8 mouse cellular contexts compared by ENCODE assay signal in genomic region chr12:58213451-58214288, GRCm38 (mm10). TPM values are rescaled to one million over a fixed set of nuclear protein-coding genes. Genes with fewer than 3 reads are reported as not detected.
DNase-seq lines count a peak whose midpoint lies in the region; ATAC-seq and TF ChIP-seq lines count a peak whose summit lies in the region.

No protein-coding gene starts in this region.

- peak; percentile 51 for DNase-seq in brain, adult 2 months (ENCODE audit: low read depth, low spot score)
- peak; percentile 28 for DNase-seq in kidney, adult 9 months
- DNase-seq in lung, adult 2 months: peak; percentile 10
- peak; percentile 35 for DNase-seq in retina, postnatal 1 day
- no peak for DNase-seq in cerebellum, adult 2 months

- H3K9me3 ChIP-seq in E14TG2a.4 (ENCODE audit: low read length): no peaks in the 10 kb centered on the region
- no peaks in the 10 kb centered on the region for H3K9me3 ChIP-seq in heart, embryonic 11.5 days (replicated peaks; ENCODE audit: control insufficient read depth, low read length)

- H3K9ac ChIP-seq in heart, embryonic 11.5 days (ENCODE audit: low read depth, low read length): no peak overlapping the region

- H3K4me3 ChIP-seq in E14TG2a.4 (replicated peaks; ENCODE audit: low read length): peak overlapping the region; percentile 72
- peak overlapping the region; percentile 48 for H3K4me3 ChIP-seq in heart, embryonic 11.5 days (ENCODE audit: low read depth, low read length)
- peak overlapping the region; percentile 53 for H3K4me3 ChIP-seq in lung, adult 2 months (replicated peaks; ENCODE audit: extremely low read depth, low read depth, low read length)
- H3K4me3 ChIP-seq in cerebellum, adult 2 months (replicated peaks; ENCODE audit: insufficient read depth, low read depth, low read length): no peak overlapping the region

- peak overlapping the region; percentile 91 for H3K4me2 ChIP-seq in heart, embryonic 11.5 days

- no peaks in the 10 kb centered on the region for H3K36me3 ChIP-seq in E14TG2a.4 (ENCODE audit: insufficient read depth, low read length)
- H3K36me3 ChIP-seq in heart, embryonic 11.5 days (ENCODE audit: control insufficient read depth, insufficient read depth, low read length): no peaks in the 10 kb centered on the region

- no peak for TF ChIP-seq POLR2A in lung, adult 2 months (IDR thresholded peaks at IDR 0.05; ENCODE audit: borderline replicate concordance, extremely low read depth, low read depth, low read length)
- no peak for TF ChIP-seq POLR2A in cerebellum, adult 2 months (IDR thresholded peaks at IDR 0.05; ENCODE audit: borderline replicate concordance, insufficient read depth, low read length)

- WGBS in heart, embryonic 11.5 days (ENCODE audit: insufficient replicate concordance): 1% methylated on average over 37 of the region's 40 CpGs
- under 1% methylated on average over 40 of the region's 40 CpGs for WGBS in lung, adult 2 months
- under 1% methylated on average over 40 of the region's 40 CpGs for WGBS in cerebellum, adult 2 months

- no peak for TF ChIP-seq CTCF in E14TG2a.4 (conservative IDR thresholded peaks at IDR 0.05; ENCODE audit: low read length)
- TF ChIP-seq CTCF in lung, adult 2 months (IDR thresholded peaks at IDR 0.05; ENCODE audit: insufficient read depth, low read length): no peak
- TF ChIP-seq CTCF in cerebellum, adult 2 months (IDR thresholded peaks at IDR 0.05; ENCODE audit: borderline replicate concordance, insufficient read depth, low read depth, low read length): no peak

- no peak overlapping the region for H3K27ac ChIP-seq in heart, embryonic 11.5 days (ENCODE audit: low read depth, low read length)
- H3K27ac ChIP-seq in cerebellum, adult 2 months (ENCODE audit: insufficient read depth, low read length): no peak overlapping the region

- peaks cover 45% of the 10 kb centered on the region for H3K4me1 ChIP-seq in E14TG2a.4 (replicated peaks; ENCODE audit: low read depth, low read length)
- peaks cover 7% of the 10 kb centered on the region for H3K4me1 ChIP-seq in heart, embryonic 11.5 days (ENCODE audit: control insufficient read depth, insufficient read depth, low read length)
- peaks cover 6% of the 10 kb centered on the region; the same call in 1 of the 2 replicates for H3K4me1 ChIP-seq in lung, adult 2 months (ENCODE audit: control insufficient read depth, insufficient read depth, low read length)
- H3K4me1 ChIP-seq in cerebellum, adult 2 months (ENCODE audit: control insufficient read depth, insufficient read depth, low read length): peaks cover 11% of the 10 kb centered on the region; the same call in 1 of the 2 replicates

- peak; percentile 61 for ATAC-seq in heart, embryonic 11.5 days (replicated peaks; ENCODE audit: insufficient number of reproducible peaks, low FRiP score, low TSS enrichment)
- no peak for ATAC-seq in activated CD4-positive, CD25-positive, alpha-beta regulatory T cell, adult 4 months

- H3K27me3 ChIP-seq in E14TG2a.4 (ENCODE audit: insufficient read depth, low read length): peaks cover 63% of the 10 kb centered on the region
- peaks cover 36% of the 10 kb centered on the region for H3K27me3 ChIP-seq in heart, embryonic 11.5 days (ENCODE audit: control insufficient read depth, insufficient read depth, low read length)
- no peaks in the 10 kb centered on the region; the same call in 1 of the 2 replicates for H3K27me3 ChIP-seq in cerebellum, adult 2 months (ENCODE audit: control insufficient read depth, insufficient read depth, low read length)

RNA-seq across cellular contexts. Expression of gene Sstr1, which starts 2.1 kb away (rescaled TPM):
- 0.13 TPM in 1 of 2 replicates, not detected in the other for polyA plus RNA-seq in heart, embryonic 11.5 days (2014; fragmentation: Nextera tagmentation; extraction: Ambion mirVana)
- polyA plus RNA-seq in lung, adult 2 months (2012; rRNA removed): 0.45 and 0.51 TPM in 2 replicates
- not detected for polyA plus RNA-seq in activated CD4-positive, CD25-positive, alpha-beta regulatory T cell, adult 4 months (2017; shearing (Covaris generic))
- polyA plus RNA-seq in cerebellum, adult 2 months (2012; rRNA removed): 4.7 and 5.5 TPM in 2 replicates

RNA-seq across cellular contexts. Expression of gene Clec14a, which starts 55.4 kb away (rescaled TPM):
- 11.0 and 12.8 TPM in 2 replicates for polyA plus RNA-seq in heart, embryonic 11.5 days (2014; fragmentation: Nextera tagmentation; extraction: Ambion mirVana)
- polyA plus RNA-seq in lung, adult 2 months (2012; rRNA removed): 103 and 140 TPM in 2 replicates
- not detected for polyA plus RNA-seq in activated CD4-positive, CD25-positive, alpha-beta regulatory T cell, adult 4 months (2017; shearing (Covaris generic))
- polyA plus RNA-seq in cerebellum, adult 2 months (2012; rRNA removed): 2.5 and 2.8 TPM in 2 replicates

Comparison
In these comparisons a context has a peak if more than half of its experiments do, and no peak if none do; other contexts are left out.
1. DNase-seq: peak in brain, adult 2 months (single experiment), kidney, adult 9 months (single experiment), lung, adult 2 months (single experiment) and retina, postnatal 1 day (single experiment); none in cerebellum, adult 2 months (0 of 2).